Mouse (Mus musculus): Measurements from ENCODE around the gene Wdpcp. TPM values are rescaled to one million over a fixed set of nuclear protein-coding genes. Genes with fewer than 3 reads are reported as not detected.

Gene Wdpcp
- polyA plus RNA-seq, 1 experiment from 2014 or later = 1.4 TPM

DNA sequence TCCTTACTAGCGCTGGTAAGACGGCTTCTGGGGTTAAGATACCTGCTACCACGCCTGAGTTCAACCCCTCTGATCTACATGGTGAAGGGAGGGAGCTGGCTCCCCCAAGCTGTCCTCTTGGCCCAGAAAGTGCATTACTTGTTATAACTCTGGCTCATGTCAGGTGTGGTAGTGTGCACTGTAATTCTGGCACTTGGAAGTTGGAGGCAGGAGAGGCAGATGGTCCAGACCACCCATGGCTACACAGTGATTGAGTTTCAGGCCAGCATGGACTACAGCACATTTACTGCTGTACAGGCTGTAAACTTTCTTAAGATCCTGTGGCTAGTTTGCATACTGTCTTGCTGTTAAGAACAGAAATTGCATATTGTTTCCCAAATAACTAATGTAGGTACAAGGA lies 322.7 kb downstream of the Wdpcp start:
- Histone ChIP-seq H3K27ac (ENCODE audit: low read depth, low read length) (no peak overlapping the region), H3K4me2 (replicated peaks; ENCODE audit: low read depth) (no peak overlapping the region), H3K4me1 (replicated peaks; ENCODE audit: control insufficient read depth, insufficient read depth, low read length) (no peaks in the 10 kb centered on the region), H3K9me3 (ENCODE audit: control insufficient read depth) (no peaks in the 10 kb centered on the region), H3K9ac (ENCODE audit: low read depth, low read length) (no peak overlapping the region), H3K36me3 (ENCODE audit: control insufficient read depth, insufficient read depth) (no peaks in the 10 kb centered on the region), H3K27me3 (replicated peaks; ENCODE audit: control insufficient read depth, insufficient read depth, low read length) (no peaks in the 10 kb centered on the region), H3K4me3 (ENCODE audit: low read depth, low read length) (no peak overlapping the region)
- no peak for ATAC-seq
- 80% methylated on average over 3 of the region's 3 CpGs for WGBS
- no peak for TF ChIP-seq CTCF (IDR thresholded peaks at IDR 0.05; ENCODE audit: low read depth)

DNA sequence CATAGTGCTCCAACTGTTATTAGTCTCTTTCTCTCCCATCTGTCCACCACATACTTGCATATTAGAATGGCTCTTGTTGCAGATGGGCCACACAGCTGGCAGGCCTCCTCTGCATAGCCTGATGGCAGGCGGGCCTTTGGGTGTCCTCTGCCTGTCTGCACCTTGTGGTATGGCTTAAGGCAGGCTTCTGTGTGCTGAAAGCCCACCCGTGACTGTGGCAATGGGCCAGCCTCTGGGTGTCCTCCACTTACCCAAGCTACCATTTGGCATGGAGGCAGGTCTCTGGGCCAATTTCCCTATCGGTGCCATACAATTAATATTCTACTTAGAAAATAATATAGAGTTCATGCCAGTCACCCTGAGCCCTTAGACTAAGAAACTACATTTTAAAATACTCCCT lies 350.5 kb downstream of the Wdpcp start:
- WGBS = 92% methylated on average over 3 of the region's 3 CpGs
- no peaks in the 10 kb centered on the region for H3K36me3 ChIP-seq (ENCODE audit: control insufficient read depth, insufficient read depth)
- H3K4me1 ChIP-seq (replicated peaks; ENCODE audit: control insufficient read depth, insufficient read depth, low read length) = no peaks in the 10 kb centered on the region
- TF ChIP-seq CTCF (IDR thresholded peaks at IDR 0.05; ENCODE audit: low read depth) = no peak
- no peaks in the 10 kb centered on the region for H3K27me3 ChIP-seq (replicated peaks; ENCODE audit: control insufficient read depth, insufficient read depth, low read length)
- no peak overlapping the region for H3K4me3 ChIP-seq (ENCODE audit: low read depth, low read length)
- no peak for ATAC-seq
- H3K4me2 ChIP-seq (replicated peaks; ENCODE audit: low read depth) = no peak overlapping the region
- no peak overlapping the region for H3K27ac ChIP-seq (ENCODE audit: low read depth, low read length)
- H3K9me3 ChIP-seq (ENCODE audit: control insufficient read depth) = no peaks in the 10 kb centered on the region
- no peak overlapping the region for H3K9ac ChIP-seq (ENCODE audit: low read depth, low read length)

Small RNAs within 50 kb of the gene (microRNA-seq; reads per million reads assigned to microRNA genes)
- not detected for gene Gm22990

Other genes starting within 250 kb of the Wdpcp start
- 152 and 156 TPM in 2 replicates for gene Ugp2, start 201.0 kb upstream of the Wdpcp start, polyA plus RNA-seq (2015; fragmentation: Nextera tagmentation; extraction: Ambion mirVana)
- 779 and 782 TPM in 2 replicates for gene Mdh1, start 132 bp downstream of the Wdpcp start, polyA plus RNA-seq (2015; fragmentation: Nextera tagmentation; extraction: Ambion mirVana)